Mouse (Mus musculus) heart, postnatal 0 days (tissue): Measurements from ENCODE around the gene Zbtb38.
"Not testable (repeated sequence)": the region's sequence is repeated elsewhere in the genome, so short reads cannot be mapped to it uniquely, and the experiment has no call there.

ENCODE experiments used
- CTCF ChIP-seq: IDR thresholded peaks from 2 replicates; pipeline ENCODE4 v1.5.1; 2016; ENCODE audit warnings: antibody characterized with exemption, control low read depth, low read depth
- EP300 ChIP-seq: IDR thresholded peaks from 2 replicates; pipeline ENCODE4 v1.6.1; 2016; ENCODE audit warnings: antibody characterized with exemption, low read depth

GRCm38 (mm10) chr9:96644002-96644401, 108.6 kb downstream of the Zbtb38 start:
- not testable (repeated sequence) for TF ChIP-seq CTCF, EP300
